Mouse (Mus musculus) midbrain, embryonic 11.5 days (tissue): ENCODE measurements around the gene Tmprss7. TPM values are rescaled to one million over a fixed set of nuclear protein-coding genes. Genes with fewer than 3 reads are reported as not detected.
A peak's percentile ranks its signal among the peaks of the same experiment; 100 is the strongest.

ENCODE experiments used
- ATAC-seq: fragments of 200-750 bp; cut with Nextera tagmentation; 2 replicates; pipeline ENCODE4 v1.8.0; 2017; ENCODE audit warnings: moderate TSS enrichment, moderate library complexity; ENCODE audit not compliant: low FRiP score
- DNase-seq: peaks from one replicate; pipeline ENCODE4 v3.0.0; 2015; ENCODE audit warnings: low spot score; ENCODE audit errors: missing footprints
- H3K27ac ChIP-seq: fragments of 300-500 bp; sonication (generic); 2 replicates; pipeline ENCODE4 v1.5.1; 2014; ENCODE audit warnings: low read depth, low read length
- H3K27me3 ChIP-seq: fragments of 300-500 bp; sonication (generic); 2 replicates; pipeline ENCODE4 v1.6.1; 2014; ENCODE audit warnings: mild to moderate bottlenecking, low read length, moderate library complexity, mixed read lengths; ENCODE audit not compliant: control insufficient read depth, insufficient read depth
- H3K36me3 ChIP-seq: fragments of 300-500 bp; sonication (generic); 2 replicates; pipeline ENCODE4 v1.6.1; 2014; ENCODE audit warnings: mild to moderate bottlenecking, low read length, moderate library complexity, mixed read lengths; ENCODE audit not compliant: control insufficient read depth, insufficient read depth
- H3K4me1 ChIP-seq: fragments of 300-500 bp; sonication (generic); 2 replicates; pipeline ENCODE4 v1.6.1; 2014; ENCODE audit warnings: low read length; ENCODE audit not compliant: control insufficient read depth, insufficient read depth
- H3K4me2 ChIP-seq: fragments of 300-500 bp; sonication (generic); 2 replicates; pipeline ENCODE4 v1.6.1; 2014; ENCODE audit warnings: mild to moderate bottlenecking, moderate library complexity
- H3K4me3 ChIP-seq: fragments of 300-500 bp; sonication (generic); 2 replicates; pipeline ENCODE4 v1.5.1; 2014; ENCODE audit warnings: low read depth, low read length
- H3K9ac ChIP-seq: fragments of 300-500 bp; sonication (generic); 2 replicates; pipeline ENCODE4 v1.6.1; 2014; ENCODE audit warnings: low read length
- H3K9me3 ChIP-seq: fragments of 300-500 bp; sonication (generic); 2 replicates; pipeline ENCODE4 v1.6.1; 2016; ENCODE audit warnings: low read length; ENCODE audit not compliant: control insufficient read depth
- WGBS: fragments of 180-500 bp; shearing (Covaris S2); extraction: QIAGEN DNeasy Blood & Tissue Kit; methylation state at CpG from one replicate; pipeline ENCODE4 v1.1.7; 2014; 5-methylcytosine and 5-hydroxymethylcytosine counted together
- polyA plus RNA-seq: library from polyadenylated mRNA; unstranded; fragments of >200 nt; fragmentation: Nextera tagmentation; extraction: Ambion mirVana; gene quantifications from 2 replicates; pipeline ENCODE4 v1.2.1, GENCODE M21; 2014

Gene Tmprss7
- polyA plus RNA-seq, 1 experiment from 2014 or later = 0.18 TPM

DNA sequence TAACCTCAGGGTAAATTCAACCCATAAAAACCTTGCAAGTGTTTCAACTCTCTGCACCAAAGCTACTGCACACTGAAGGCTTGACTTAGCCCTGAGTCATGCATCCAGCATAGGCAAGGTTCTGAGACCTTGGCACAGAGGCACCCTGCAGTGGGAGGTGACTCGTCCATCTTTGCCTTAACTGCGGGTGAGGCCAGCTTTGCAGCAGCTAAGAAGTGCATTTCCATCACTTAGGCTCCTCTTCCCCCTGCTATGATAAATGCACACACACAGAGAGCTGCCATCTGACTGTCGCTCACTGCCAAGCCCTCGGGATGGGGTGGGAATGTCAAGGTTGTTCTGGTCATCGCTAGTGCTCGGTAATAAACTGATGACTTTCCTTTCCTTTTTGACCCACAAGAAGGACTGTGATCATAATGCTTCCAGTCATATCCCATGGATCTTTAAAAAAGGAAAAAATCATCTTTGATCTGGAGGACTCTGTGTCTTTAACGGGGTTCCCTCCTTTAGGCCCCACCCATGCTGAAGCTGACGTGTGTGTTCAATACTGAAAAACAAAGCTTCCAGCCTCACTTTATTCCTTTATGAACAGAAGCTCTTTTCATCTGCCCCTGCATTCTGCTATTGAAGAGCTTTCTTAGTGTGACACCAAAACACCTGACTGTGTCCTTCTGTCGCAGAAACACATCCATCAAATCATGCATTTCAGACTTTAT is 2.1 kb upstream of the Tmprss7 start:
- H3K27me3 ChIP-seq = no peaks in the 10 kb centered on the region
- DNase-seq (no peak), ATAC-seq (no peak)
- H3K9ac ChIP-seq = no peak overlapping the region
- no peaks in the 10 kb centered on the region for H3K36me3 ChIP-seq
- no peak overlapping the region for H3K4me2 ChIP-seq
- no peak overlapping the region for H3K4me3 ChIP-seq
- 82% methylated on average over 9 of the region's 9 CpGs for WGBS
- peaks cover 6% of the 10 kb centered on the region for H3K4me1 ChIP-seq
- H3K9me3 ChIP-seq = no peaks in the 10 kb centered on the region
- no peak overlapping the region for H3K27ac ChIP-seq

DNA sequence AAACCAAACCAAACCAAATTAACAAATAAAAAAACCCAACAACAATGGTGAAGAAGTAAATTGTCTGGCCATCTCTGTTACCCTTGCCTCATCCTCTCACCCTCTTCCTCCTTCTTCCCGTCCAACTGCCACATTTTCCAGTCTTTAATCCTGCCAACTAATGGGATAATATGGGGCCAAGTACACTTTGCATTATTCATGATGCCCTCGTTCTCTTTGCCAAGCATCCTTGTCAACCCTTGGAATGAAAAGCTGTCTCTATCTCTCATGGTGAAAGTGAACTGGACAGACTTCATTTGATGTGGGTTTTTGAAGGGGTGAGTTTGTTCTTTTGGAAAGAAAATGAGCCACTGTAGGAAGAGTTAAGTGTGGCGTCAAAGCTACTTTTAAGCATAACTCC is 607 bp downstream of the Tmprss7 start:
- H3K9ac ChIP-seq = no peak overlapping the region
- WGBS = 27% methylated on average over 3 of the region's 3 CpGs
- no peaks in the 10 kb centered on the region for H3K36me3 ChIP-seq
- H3K4me3 ChIP-seq = no peak overlapping the region
- ATAC-seq (no peak), DNase-seq (no peak)
- H3K27me3 ChIP-seq = no peaks in the 10 kb centered on the region
- no peak overlapping the region for H3K27ac ChIP-seq
- no peaks in the 10 kb centered on the region for H3K9me3 ChIP-seq
- no peak overlapping the region for H3K4me2 ChIP-seq
- peaks cover 13% of the 10 kb centered on the region for H3K4me1 ChIP-seq

DNA sequence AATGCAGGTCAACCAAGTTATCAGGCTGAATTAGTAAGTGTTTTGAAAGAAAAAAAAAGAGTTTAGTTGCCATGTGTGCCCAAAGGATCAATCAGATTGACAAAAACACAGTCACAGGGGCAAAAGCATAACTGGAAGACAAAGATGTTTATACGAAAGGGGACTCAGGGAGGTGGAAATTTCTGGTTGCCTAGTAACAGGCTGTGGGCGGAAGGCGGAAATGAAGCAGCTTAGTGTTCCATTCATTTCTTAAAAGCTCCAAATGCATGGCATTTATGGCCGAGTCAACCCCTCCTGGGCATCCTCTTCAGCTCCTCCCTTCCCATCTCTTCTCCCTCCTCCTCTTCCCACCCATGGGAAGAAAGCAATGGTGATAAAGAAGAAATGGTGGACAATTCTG is 3.3 kb downstream of the Tmprss7 start:
- Histone ChIP-seq H3K9me3 (no peaks in the 10 kb centered on the region), H3K4me3 (no peak overlapping the region), H3K27ac (no peak overlapping the region), H3K36me3 (no peaks in the 10 kb centered on the region), H3K27me3 (no peaks in the 10 kb centered on the region), H3K4me1 (peaks cover 13% of the 10 kb centered on the region), H3K9ac (no peak overlapping the region), H3K4me2 (no peak overlapping the region)
- ATAC-seq (peak; percentile 79), DNase-seq (peak; percentile 90)
- 9% methylated on average over 4 of the region's 4 CpGs for WGBS

DNA sequence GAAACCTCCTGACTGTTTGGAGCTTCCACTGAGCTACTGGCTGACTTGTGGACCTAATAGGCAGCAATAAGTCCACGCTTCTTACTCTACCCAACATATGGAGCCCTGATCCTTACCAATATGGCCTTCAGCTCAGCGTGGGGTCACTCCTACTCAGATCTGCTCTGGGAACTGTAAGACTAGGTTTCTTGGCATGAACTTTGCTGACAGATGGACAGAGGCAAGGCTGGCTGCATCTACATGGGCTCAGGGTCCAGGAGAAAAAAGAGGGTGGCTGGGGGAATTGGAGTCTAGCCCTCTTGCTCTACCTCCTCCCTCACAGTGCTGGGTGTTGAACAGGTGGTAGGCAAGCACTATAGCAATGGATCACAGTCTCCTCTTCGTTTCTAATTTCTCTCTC is 6.6 kb downstream of the Tmprss7 start:
- Histone ChIP-seq H3K4me2 (no peak overlapping the region), H3K9me3 (no peaks in the 10 kb centered on the region), H3K27me3 (no peaks in the 10 kb centered on the region), H3K9ac (no peak overlapping the region), H3K4me1 (peaks cover 7% of the 10 kb centered on the region), H3K4me3 (no peak overlapping the region), H3K27ac (no peak overlapping the region), H3K36me3 (no peaks in the 10 kb centered on the region)
- DNase-seq = no peak
- ATAC-seq = no peak
- WGBS = 90% methylated on average over 3 of the region's 3 CpGs

DNA sequence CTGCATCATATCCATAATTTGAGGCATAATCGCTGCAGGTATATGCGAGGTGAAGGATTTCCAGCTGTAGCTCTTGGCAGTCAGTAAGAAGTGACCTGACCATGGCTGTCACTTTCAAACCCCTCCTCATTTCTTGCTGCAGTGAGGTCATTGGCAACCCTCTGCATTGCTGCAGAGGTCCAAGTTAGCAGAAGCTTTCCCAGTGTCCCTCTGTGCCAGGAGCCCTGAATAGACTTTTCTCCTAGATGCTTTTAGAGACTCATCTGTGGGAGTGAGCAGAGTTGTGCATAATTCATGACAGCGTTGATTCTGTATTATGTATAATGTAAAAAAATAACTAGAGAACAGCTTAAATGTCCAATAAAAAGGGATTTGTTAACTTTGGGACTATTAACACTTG is 8.2 kb downstream of the Tmprss7 start:
- Histone ChIP-seq H3K27ac (no peak overlapping the region), H3K4me3 (no peak overlapping the region), H3K9ac (no peak overlapping the region), H3K36me3 (no peaks in the 10 kb centered on the region), H3K4me2 (no peak overlapping the region), H3K4me1 (peaks cover 4% of the 10 kb centered on the region), H3K9me3 (no peaks in the 10 kb centered on the region), H3K27me3 (no peaks in the 10 kb centered on the region)
- 68% methylated on average over 3 of the region's 3 CpGs for WGBS
- DNase-seq = no peak
- no peak for ATAC-seq

DNA sequence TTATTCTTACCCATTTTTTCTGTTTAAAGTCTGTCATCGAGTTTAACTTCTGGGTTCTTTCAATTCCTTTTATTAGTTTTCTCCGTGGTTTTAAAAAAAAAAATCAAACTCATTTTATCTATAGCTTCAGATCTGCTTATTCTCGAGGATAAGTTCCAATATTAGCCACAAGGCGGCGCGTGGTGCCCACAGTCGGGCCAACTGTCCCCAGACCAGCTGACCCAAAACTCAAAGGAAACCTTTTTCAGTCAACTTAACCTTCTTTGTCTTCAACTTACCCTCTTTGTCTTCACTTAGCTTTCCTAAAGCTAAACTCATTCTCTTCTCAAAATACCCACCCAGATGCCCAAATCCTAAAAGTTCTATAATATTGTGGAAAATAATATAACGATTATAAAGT is 8.6 kb downstream of the Tmprss7 start:
- WGBS = 15% methylated on average over 8 of the region's 8 CpGs
- Histone ChIP-seq H3K4me1 (no peaks in the 10 kb centered on the region), H3K4me3 (no peak overlapping the region), H3K9ac (no peak overlapping the region), H3K27ac (no peak overlapping the region), H3K27me3 (no peaks in the 10 kb centered on the region), H3K36me3 (no peaks in the 10 kb centered on the region), H3K9me3 (no peaks in the 10 kb centered on the region), H3K4me2 (no peak overlapping the region)
- DNase-seq = peak; percentile 96
- peak; percentile 65; the same call in 1 of the 2 replicates for ATAC-seq

DNA sequence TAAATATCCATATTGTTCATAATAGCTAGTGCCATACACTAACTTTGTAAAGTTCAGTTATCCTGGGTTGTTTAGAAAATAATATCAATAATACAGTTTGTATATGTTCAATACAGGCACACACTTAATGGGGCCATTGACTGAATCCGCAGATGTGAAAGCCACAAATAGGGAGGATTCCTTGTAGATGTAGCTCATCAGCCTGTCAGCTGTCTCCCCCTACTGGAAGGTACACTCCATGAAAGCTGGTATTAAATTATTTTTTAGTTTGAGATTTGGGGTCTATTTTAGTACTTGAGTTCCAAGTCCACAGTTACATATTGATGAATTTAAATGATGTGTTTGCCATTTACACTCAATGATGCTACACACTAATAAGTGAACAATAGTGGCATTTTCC is 17.0 kb downstream of the Tmprss7 start:
- no peak for DNase-seq
- no peaks in the 10 kb centered on the region for H3K4me1 ChIP-seq
- no peak overlapping the region for H3K9ac ChIP-seq
- 42% methylated on average over 1 of the region's 1 CpGs for whole genome bisulfite sequencing
- no peaks in the 10 kb centered on the region for H3K27me3 ChIP-seq
- H3K4me3 ChIP-seq = no peak overlapping the region
- H3K36me3 ChIP-seq = no peaks in the 10 kb centered on the region
- ATAC-seq = no peak
- no peak overlapping the region for H3K4me2 ChIP-seq
- H3K9me3 ChIP-seq = no peaks in the 10 kb centered on the region
- no peak overlapping the region for H3K27ac ChIP-seq

DNA sequence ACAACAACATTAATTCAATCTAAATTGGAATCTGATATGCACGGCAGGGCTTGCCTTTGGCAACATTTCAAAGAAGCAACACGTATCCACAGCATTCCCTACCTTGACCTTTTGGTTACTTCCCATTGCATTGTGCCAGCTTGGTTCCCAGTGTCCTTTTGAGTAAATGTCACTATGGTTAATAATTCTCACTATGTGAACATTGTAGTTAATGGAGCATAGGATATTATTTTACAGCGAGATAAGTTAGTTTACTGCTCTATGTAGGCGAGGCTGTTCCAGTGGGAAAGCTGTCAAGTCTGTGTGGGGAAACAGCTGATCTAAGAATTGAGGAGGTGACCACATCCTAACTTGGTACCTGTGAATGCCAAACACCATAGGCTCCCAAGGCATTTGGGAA is 23.5 kb downstream of the Tmprss7 start:
- DNase-seq (no peak), ATAC-seq (no peak)
- Histone ChIP-seq H3K27me3 (no peaks in the 10 kb centered on the region), H3K9ac (no peak overlapping the region), H3K4me2 (no peak overlapping the region), H3K36me3 (no peaks in the 10 kb centered on the region), H3K4me3 (no peak overlapping the region), H3K9me3 (no peaks in the 10 kb centered on the region), H3K4me1 (no peaks in the 10 kb centered on the region), H3K27ac (no peak overlapping the region)
- 85% methylated on average over 4 of the region's 4 CpGs for WGBS

DNA sequence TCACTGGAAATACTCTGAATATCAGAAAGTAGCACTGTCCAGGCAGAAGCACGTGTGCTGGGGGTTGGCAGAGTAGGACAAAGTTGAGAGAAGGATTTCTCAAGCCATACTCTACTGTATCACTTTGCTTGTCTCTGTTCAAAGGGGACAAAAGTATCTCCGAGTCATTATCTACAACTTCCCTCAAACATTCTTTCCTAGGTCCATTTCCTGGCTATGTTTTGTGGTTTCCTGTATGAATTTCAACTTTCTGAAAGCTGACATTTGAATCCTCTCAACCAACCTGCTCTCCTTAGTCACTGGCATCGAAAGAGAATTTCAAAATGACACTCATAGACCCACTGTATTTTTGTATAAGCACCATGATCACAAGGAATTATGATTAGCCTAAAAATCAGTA is 25.3 kb downstream of the Tmprss7 start:
- Histone ChIP-seq H3K27me3 (no peaks in the 10 kb centered on the region), H3K4me2 (no peak overlapping the region), H3K4me3 (no peak overlapping the region), H3K36me3 (no peaks in the 10 kb centered on the region), H3K9me3 (no peaks in the 10 kb centered on the region), H3K27ac (no peak overlapping the region), H3K4me1 (no peaks in the 10 kb centered on the region), H3K9ac (no peak overlapping the region)
- ATAC-seq (no peak), DNase-seq (peak; percentile 0)
- whole genome bisulfite sequencing = 71% methylated on average over 3 of the region's 3 CpGs
